Mouse (Mus musculus) megakaryocyte, embryonic 14.5 days (primary cell): ENCODE results near the gene C2cd2l.

Source experiments
- FLI1 ChIP-seq: IDR thresholded peaks from 2 replicates; pipeline ENCODE4 v1.6.1; 2012; ENCODE audit warnings: low read length, inconsistent platforms, mixed read lengths
- GATA1 ChIP-seq: IDR thresholded peaks from 3 replicates; pipeline ENCODE4 v1.6.1; 2012; ENCODE audit warnings: mixed read lengths, low read length, inconsistent platforms, borderline replicate concordance

GRCm38 (mm10) chr9:44336964-44337363 lies 16.9 kb upstream of the C2cd2l start:
- TF ChIP-seq GATA1 = no peak
- no peak for TF ChIP-seq FLI1
